Mouse (Mus musculus) ES-Bruce4 (cell line): ENCODE measurements around the gene Ajuba. TPM values are rescaled to one million over a fixed set of nuclear protein-coding genes. Genes with fewer than 3 reads are reported as not detected.

Source experiments
- H3K27ac ChIP-seq: 2 replicates; pipeline ENCODE4 v1.5.1; 2012; ENCODE audit warnings: low read length, inconsistent platforms; ENCODE audit not compliant: insufficient read depth
- H3K27me3 ChIP-seq: 2 replicates; pipeline ENCODE4 v1.6.1; 2012; ENCODE audit warnings: mild to moderate bottlenecking, low read length, inconsistent platforms; ENCODE audit not compliant: control insufficient read depth, poor library complexity, insufficient read depth, severe bottlenecking
- H3K36me3 ChIP-seq: 2 replicates; pipeline ENCODE4 v1.6.1; 2012; ENCODE audit warnings: inconsistent platforms, mild to moderate bottlenecking, low read length, moderate library complexity; ENCODE audit not compliant: control insufficient read depth, poor library complexity, insufficient read depth, severe bottlenecking
- H3K4me1 ChIP-seq: one replicate; pipeline ENCODE4 v1.8.1; 2011; ENCODE audit warnings: low read length; ENCODE audit not compliant: control insufficient read depth, insufficient read depth
- H3K4me3 ChIP-seq: 2 replicates; pipeline ENCODE4 v1.5.1; 2011; ENCODE audit warnings: low read depth, mild to moderate bottlenecking, low read length
- H3K9ac ChIP-seq: 2 replicates; pipeline ENCODE4 v1.6.1; 2012; ENCODE audit warnings: low read depth, mild to moderate bottlenecking, inconsistent platforms; ENCODE audit not compliant: poor library complexity, severe bottlenecking
- H3K9me3 ChIP-seq: replicated peaks from 2 replicates; pipeline ENCODE4 v1.6.1; 2012; ENCODE audit warnings: mild to moderate bottlenecking, low read length, inconsistent platforms; ENCODE audit not compliant: control insufficient read depth, poor library complexity, insufficient read depth, severe bottlenecking
- CTCF ChIP-seq: IDR thresholded peaks from one replicate; pipeline ENCODE4 v1.8.1; 2011; ENCODE audit warnings: low read depth, low read length
- EP300 ChIP-seq: IDR thresholded peaks from 2 replicates; pipeline ENCODE4 v1.6.1; 2011; ENCODE audit warnings: low read depth, low read length; ENCODE audit not compliant: insufficient read depth
- POLR2A ChIP-seq: IDR thresholded peaks from one replicate; pipeline ENCODE4 v1.8.1; 2011; ENCODE audit warnings: low read length; ENCODE audit not compliant: insufficient read depth
- polyA plus RNA-seq: library from polyadenylated mRNA; stranded (reverse); fragments of >200 nt; gene quantifications from 2 replicates; pipeline ENCODE4 v1.2.4, GENCODE M21; 2011; ENCODE audit warnings: low read depth; ENCODE audit not compliant: missing spikeins, insufficient read depth, insufficient read length

The Ajuba gene
- polyA plus RNA-seq, 1 experiment, result 112 TPM

DNA sequence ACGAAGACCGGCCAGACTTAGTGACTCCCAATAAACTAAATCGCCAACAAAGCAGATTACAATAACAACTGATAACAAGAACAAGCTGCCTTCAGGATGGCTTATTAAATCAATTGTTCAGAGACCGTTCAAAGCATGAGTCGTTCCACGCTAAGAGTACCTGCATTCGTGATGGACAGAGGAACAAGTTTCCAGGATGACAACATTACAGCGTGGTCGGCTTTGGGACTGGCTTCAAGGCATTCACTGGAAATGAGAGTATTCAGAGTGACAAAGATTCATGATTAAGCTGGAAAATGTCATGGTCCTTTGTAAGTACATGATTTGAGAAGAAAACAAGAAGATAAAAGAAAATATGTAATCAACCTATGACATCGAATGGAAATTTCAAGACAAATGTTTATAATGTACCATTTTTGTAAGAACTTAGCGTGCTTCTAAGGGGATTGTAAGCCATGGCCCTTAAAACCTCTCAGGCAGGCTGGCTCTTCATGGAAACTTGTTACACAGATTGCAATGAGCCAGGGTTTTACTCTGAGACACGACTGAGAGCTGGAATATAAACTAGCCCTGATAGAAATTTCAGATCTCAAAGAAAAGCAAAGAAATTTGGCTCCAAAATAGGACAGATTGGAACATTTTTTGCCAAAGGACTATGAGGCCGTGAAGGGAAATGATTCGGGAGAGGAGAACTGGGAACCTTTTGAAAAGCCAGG, 16.7 kb downstream of the Ajuba start:
- Histone ChIP-seq H3K27me3 (no peaks in the 10 kb centered on the region), H3K36me3 (no peaks in the 10 kb centered on the region), H3K27ac (no peak overlapping the region), H3K9ac (no peak overlapping the region), H3K4me3 (no peak overlapping the region), H3K4me1 (no peaks in the 10 kb centered on the region), H3K9me3 (no peaks in the 10 kb centered on the region)
- TF ChIP-seq EP300 (no peak), CTCF (no peak), POLR2A (no peak)

DNA sequence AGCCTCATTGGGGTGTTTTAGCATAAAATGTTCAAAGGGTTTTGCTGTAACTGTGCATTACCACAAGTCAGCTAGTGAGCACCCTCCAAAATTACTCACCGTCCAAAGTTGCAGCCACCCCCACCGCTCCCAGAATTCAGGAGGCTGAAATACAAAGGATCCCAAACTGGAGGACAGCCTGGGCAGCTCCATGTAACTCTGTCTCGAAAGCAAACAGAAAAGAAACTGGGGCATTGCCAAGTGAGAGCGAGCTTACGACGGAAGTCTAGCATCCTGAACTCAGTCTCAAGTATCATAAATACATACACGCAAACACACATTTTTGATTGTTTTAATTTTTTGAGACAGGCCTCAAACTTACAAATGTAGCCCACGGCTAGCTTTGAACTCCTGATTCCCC, 20.0 kb downstream of the Ajuba start:
- Histone ChIP-seq H3K36me3 (no peaks in the 10 kb centered on the region), H3K9ac (no peak overlapping the region), H3K9me3 (no peaks in the 10 kb centered on the region), H3K27ac (no peak overlapping the region), H3K4me1 (no peaks in the 10 kb centered on the region), H3K4me3 (no peak overlapping the region), H3K27me3 (no peaks in the 10 kb centered on the region)
- TF ChIP-seq POLR2A (no peak), EP300 (no peak), CTCF (no peak)

DNA sequence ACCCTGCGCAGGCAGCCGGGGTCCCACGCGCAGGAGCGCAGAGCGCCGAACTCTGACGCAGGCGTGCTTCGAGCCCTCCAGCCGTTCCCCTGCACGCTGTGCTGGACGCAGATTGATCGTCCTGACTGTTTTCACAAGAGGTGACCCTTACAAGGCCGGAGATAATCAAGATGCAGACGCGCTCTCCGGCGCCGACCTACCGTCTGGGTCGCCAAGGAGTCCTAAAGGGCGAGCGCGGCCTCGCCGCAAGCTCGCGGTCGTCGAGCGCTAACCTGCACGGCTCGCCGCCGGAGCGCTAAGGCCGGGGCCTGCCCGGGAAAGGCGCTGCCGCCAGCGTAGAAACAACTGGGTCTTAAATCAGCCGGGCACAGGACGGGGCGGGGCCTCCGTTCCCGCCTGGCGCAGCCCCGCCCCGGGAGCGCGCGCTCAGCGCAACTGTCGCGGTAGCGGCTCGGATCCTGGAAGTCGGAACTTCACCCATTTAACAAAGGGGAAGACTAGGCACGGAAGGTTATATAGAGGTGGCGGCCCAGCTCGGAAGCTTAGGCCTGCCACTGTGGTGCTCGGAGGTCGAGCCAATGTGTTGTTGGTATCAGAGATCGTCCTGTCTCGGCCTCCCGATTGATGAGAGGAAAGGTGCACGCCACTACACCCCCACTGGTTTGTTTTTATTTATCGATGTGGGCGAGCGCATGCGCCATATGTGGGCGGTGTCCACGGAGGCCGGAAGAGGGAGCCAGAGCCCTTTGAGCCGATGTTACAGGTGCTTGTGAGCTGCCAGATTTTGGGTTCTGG, 23.2 kb downstream of the Ajuba start, which contains the start of gene Haus4:
Haus4 (minus strand) TSS at position 642 of the 795 bp plus-strand sequence.
- H3K27ac ChIP-seq, result peak within 1 kb of the TSS; percentile 72
- H3K27me3 ChIP-seq, result no peaks in the 10 kb centered on the region
- peaks cover 11% of the 10 kb centered on the region for H3K36me3 ChIP-seq
- H3K9ac ChIP-seq, result peak within 1 kb of the TSS; percentile 74
- no peaks in the 10 kb centered on the region for H3K9me3 ChIP-seq
- peak within 1 kb of the TSS; percentile 78 for H3K4me3 ChIP-seq
- TF ChIP-seq CTCF (peak; percentile 78), POLR2A (peak; percentile 63), EP300 (no peak)
- H3K4me1 ChIP-seq, result no peaks in the 10 kb centered on the region

DNA sequence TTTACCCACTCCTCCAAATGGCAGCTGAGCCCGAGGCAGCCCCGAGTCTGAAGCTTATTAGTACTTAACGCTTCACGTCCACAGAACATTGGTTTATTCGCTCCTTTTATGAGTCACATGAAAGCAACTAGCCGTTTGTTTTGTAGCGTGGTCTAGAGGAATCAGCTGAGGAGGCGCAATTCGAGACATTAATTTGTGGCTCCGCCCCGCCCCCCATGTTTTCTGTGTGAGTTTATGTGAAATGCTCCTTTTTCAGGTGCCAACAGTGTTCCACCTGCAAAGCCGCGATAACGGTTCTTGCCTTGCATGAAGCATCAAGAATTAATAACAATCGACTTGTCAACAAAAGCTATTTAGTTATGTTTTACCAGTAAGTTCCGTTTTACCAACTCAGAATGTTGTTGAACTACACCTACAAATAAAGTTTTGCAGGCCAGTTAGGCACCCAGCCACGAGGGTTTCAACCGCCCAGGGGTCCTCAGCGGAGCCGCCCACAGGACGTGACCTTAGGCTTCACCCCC, 23.8 kb downstream of the Ajuba start:
- Histone ChIP-seq H3K36me3 (peaks cover 17% of the 10 kb centered on the region), H3K9ac (peak overlapping the region; percentile 74), H3K27me3 (no peaks in the 10 kb centered on the region), H3K27ac (peak overlapping the region; percentile 72), H3K9me3 (no peaks in the 10 kb centered on the region), H3K4me1 (no peaks in the 10 kb centered on the region), H3K4me3 (peak overlapping the region; percentile 74)
- TF ChIP-seq EP300, result no peak
- TF ChIP-seq CTCF, result no peak
- TF ChIP-seq POLR2A, result no peak

DNA sequence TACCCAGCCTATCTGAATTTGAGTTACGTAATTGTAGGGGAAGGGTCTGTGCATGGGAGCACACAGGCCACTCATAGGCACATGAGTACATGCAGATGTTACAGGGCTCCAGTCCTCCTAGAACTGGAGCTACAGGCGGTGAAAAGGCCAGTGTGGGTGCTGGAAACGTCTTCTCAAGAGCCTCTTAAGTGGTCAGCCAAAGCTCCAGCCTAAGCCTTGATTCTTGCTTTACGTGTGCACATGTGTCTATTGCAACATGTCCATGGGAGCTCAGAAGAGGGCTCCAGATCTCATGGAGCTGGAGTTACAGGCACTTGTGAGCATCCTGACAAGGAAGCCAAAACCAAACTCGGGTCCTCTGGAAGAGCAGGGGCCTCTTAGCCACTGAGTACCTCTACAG, 32.7 kb downstream of the Ajuba start:
- H3K27ac ChIP-seq, result no peak overlapping the region
- H3K9ac ChIP-seq, result no peak overlapping the region
- TF ChIP-seq CTCF (no peak), POLR2A (no peak), EP300 (no peak)
- no peaks in the 10 kb centered on the region for H3K27me3 ChIP-seq
- H3K9me3 ChIP-seq, result no peaks in the 10 kb centered on the region
- peaks cover 43% of the 10 kb centered on the region for H3K36me3 ChIP-seq
- H3K4me1 ChIP-seq, result peaks cover 3% of the 10 kb centered on the region
- H3K4me3 ChIP-seq, result no peak overlapping the region
